ENCODE assay signal across 24 mouse cellular contexts in genomic region chr7:117395511-117395910, GRCm38 (mm10).
"Had no signal": no experiment of that assay in that cellular context is flagged by ENCODE, and none has a peak within 500 bp of the region (broad histone marks: within the 10 kb centered on the region; RNA-seq: fewer than 3 reads in every experiment).

No protein-coding gene starts in this region.

- H3K4me1 ChIP-seq: kidney, embryonic 15.5 days had no signal

- H3K9ac ChIP-seq: heart, embryonic 12.5 days; hindbrain, embryonic 12.5 days; hindbrain, embryonic 14.5 days; intestine, embryonic 15.5 days; kidney, embryonic 15.5 days; limb, embryonic 12.5 days; liver, embryonic 13.5 days; liver, embryonic 15.5 days; liver, postnatal 0 days had no signal

- H3K36me3 ChIP-seq: heart, embryonic 10.5 days; heart, embryonic 12.5 days; hindbrain, embryonic 12.5 days; intestine, embryonic 15.5 days; kidney, embryonic 15.5 days; limb, embryonic 10.5 days; limb, embryonic 12.5 days; liver, embryonic 13.5 days; liver, embryonic 15.5 days had no signal

- H3K4me3 ChIP-seq: heart, embryonic 10.5 days; heart, embryonic 12.5 days; hindbrain, embryonic 10.5 days; hindbrain, embryonic 12.5 days; intestine, embryonic 15.5 days; kidney, embryonic 15.5 days; left cerebral cortex, adult 2 months; limb, embryonic 10.5 days; limb, embryonic 12.5 days; liver, embryonic 13.5 days; liver, embryonic 15.5 days had no signal

- DNase-seq: gastrocnemius, postnatal 14 days; gastrocnemius, postnatal 36 days; heart, adult 18-20 months; heart, postnatal 10 days; heart, postnatal 4 days; kidney, adult 8-10 months; kidney, postnatal 14 days; kidney, postnatal 36 days; layer of hippocampus, adult 9-11 months; liver; liver, embryonic 13.5 days; liver, postnatal 0 days had no signal

- H3K27me3 ChIP-seq: heart, embryonic 12.5 days; hindbrain, embryonic 12.5 days; kidney, embryonic 15.5 days; limb, embryonic 12.5 days; liver, embryonic 13.5 days; liver, embryonic 15.5 days had no signal

- H3K9me3 ChIP-seq: heart, embryonic 10.5 days; heart, embryonic 12.5 days; hindbrain, embryonic 10.5 days; hindbrain, embryonic 12.5 days; intestine, embryonic 15.5 days; kidney, embryonic 15.5 days; limb, embryonic 10.5 days; limb, embryonic 12.5 days; liver, embryonic 13.5 days; liver, embryonic 15.5 days had no signal

- H3K27ac ChIP-seq: heart, embryonic 10.5 days; hindbrain, embryonic 10.5 days; hindbrain, embryonic 12.5 days; hindbrain, embryonic 14.5 days; intestine, embryonic 15.5 days; kidney, embryonic 15.5 days; kidney, postnatal 0 days; left cerebral cortex, adult 2 months; limb, embryonic 10.5 days; limb, embryonic 12.5 days; liver, embryonic 13.5 days; liver, embryonic 15.5 days had no signal
